8 mouse cellular contexts compared by ENCODE assay signal in genomic region chr13:56895386-56895785, GRCm38 (mm10). TPM values are rescaled to one million over a fixed set of nuclear protein-coding genes. Genes with fewer than 3 reads are reported as not detected.
A peak's percentile ranks its signal among the peaks of the same experiment; 100 is the strongest.
DNase-seq lines count a peak whose midpoint lies in the region; ATAC-seq and TF ChIP-seq lines count a peak whose summit lies in the region.

No protein-coding gene starts in this region.

- H3K4me2 ChIP-seq in hindbrain, embryonic 12.5 days (replicated peaks), result peak overlapping the region; percentile 41

- no peak for DNase-seq in layer of hippocampus, adult 2 months (ENCODE audit: low spot score in 2 of 2)
- no peak for DNase-seq in layer of hippocampus, adult 18-20 months (ENCODE audit: low spot score in 2 of 2)
- peak; percentile 49 to 60 for DNase-seq in adrenal gland, adult 18-20 months (ENCODE audit: low spot score in 2 of 2)
- peak; percentile 78 for DNase-seq in embryo, embryonic 9.5 days (ENCODE audit: extremely low spot score)
- DNase-seq in lung, postnatal 10 days, result peak; percentile 74
- DNase-seq in retina, postnatal 1 day, result peak; percentile 79
- no peak for DNase-seq in spleen, postnatal 14 days (ENCODE audit: low spot score in 2 of 2)

- no peaks in the 10 kb centered on the region for H3K9me3 ChIP-seq in hindbrain, embryonic 12.5 days (replicated peaks)

- peak overlapping the region; percentile 43 for H3K4me3 ChIP-seq in layer of hippocampus, adult 2 months
- peak overlapping the region; percentile 15 for H3K4me3 ChIP-seq in hindbrain, embryonic 12.5 days

- WGBS in hindbrain, embryonic 12.5 days, result 3% methylated on average over 17 of the region's 17 CpGs

- ATAC-seq in hindbrain, embryonic 12.5 days (ENCODE audit: low FRiP score), result no peak

- no peaks in the 10 kb centered on the region for H3K4me1 ChIP-seq in hindbrain, embryonic 12.5 days

- no peak overlapping the region for H3K9ac ChIP-seq in hindbrain, embryonic 12.5 days

- H3K36me3 ChIP-seq in hindbrain, embryonic 12.5 days, result no peaks in the 10 kb centered on the region

- no peak for TF ChIP-seq CTCF in layer of hippocampus, adult 2 months (conservative IDR thresholded peaks at IDR 0.05)

- H3K27ac ChIP-seq in layer of hippocampus, adult 2 months, result no peak overlapping the region
- H3K27ac ChIP-seq in hindbrain, embryonic 12.5 days, result no peak overlapping the region

- no peaks in the 10 kb centered on the region for H3K27me3 ChIP-seq in hindbrain, embryonic 12.5 days

RNA-seq across cellular contexts. Expression of gene Trpc7, which starts 0.4 kb away (rescaled TPM):
- total RNA-seq in layer of hippocampus, adult 2 months (2021), result 1 to 10 TPM; 1.6 to 2.5 TPM
- 1 to 10 TPM; 2.1 to 2.9 TPM for total RNA-seq in layer of hippocampus, adult 18-20 months (2021)
- under 1 TPM; 0.13 to 0.26 TPM for total RNA-seq in adrenal gland, adult 18-20 months (2021)
- 0.42 and 0.45 TPM in 2 replicates for polyA plus RNA-seq in hindbrain, embryonic 12.5 days (2016; fragmentation: Nextera tagmentation; extraction: Ambion mirVana)

Comparison
In these comparisons a context has a peak if more than half of its experiments do, and no peak if none do; other contexts are left out.
1. DNase-seq: peak in adrenal gland, adult 18-20 months (2 of 2), embryo, embryonic 9.5 days (single experiment), lung, postnatal 10 days (single experiment) and retina, postnatal 1 day (single experiment); none in layer of hippocampus, adult 2 months (0 of 2), layer of hippocampus, adult 18-20 months (0 of 2) and spleen, postnatal 14 days (0 of 2).